Comparison of ENCODE assay signal across 13 mouse cellular contexts in the genomic region with DNA sequence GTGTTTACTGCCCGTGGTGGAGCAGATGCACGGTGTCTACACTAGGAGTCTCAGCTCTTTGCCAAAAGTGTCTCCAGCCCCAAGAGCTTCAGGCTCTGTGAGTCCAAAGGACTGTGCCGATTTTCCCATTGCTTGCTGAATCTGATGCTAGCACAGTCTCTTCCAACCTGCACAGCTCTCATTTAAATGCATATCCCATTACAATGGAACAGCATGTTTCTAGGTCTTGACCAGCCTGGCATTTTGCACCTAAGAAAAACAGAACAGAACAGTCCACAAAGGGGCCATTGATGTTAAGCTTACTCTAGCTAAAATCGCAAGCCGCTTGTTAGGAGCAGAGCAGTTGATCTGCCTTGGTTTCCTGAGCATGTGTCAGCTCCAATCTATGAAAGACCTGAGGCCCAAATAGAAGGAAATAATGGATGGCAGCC.
DNase-seq lines count a peak whose midpoint lies in the region; ATAC-seq and TF ChIP-seq lines count a peak whose summit lies in the region.
"Had no signal": no experiment of that assay in that cellular context is flagged by ENCODE, and none has a peak within 500 bp of the region (broad histone marks: within the 10 kb centered on the region; RNA-seq: fewer than 3 reads in every experiment).

No protein-coding gene starts in this region.

- ATAC-seq in forebrain, embryonic 11.5 days (replicated peaks; ENCODE audit: low FRiP score): peak; percentile 92
- peak; percentile 93 for ATAC-seq in midbrain, embryonic 12.5 days (ENCODE audit: low FRiP score, low read depth)
- ATAC-seq: Patski had no signal

- H3K4me2 ChIP-seq in forebrain, embryonic 11.5 days (ENCODE audit: low read depth, low read length, severe bottlenecking): peak overlapping the region; percentile 20; the same call in 1 of the 2 replicates
- H3K4me2 ChIP-seq in midbrain, embryonic 12.5 days (replicated peaks): peak overlapping the region; percentile 27
- H3K4me2 ChIP-seq: embryonic facial prominence, embryonic 12.5 days; hindbrain, embryonic 15.5 days; stomach, embryonic 15.5 days had no signal

- no peak overlapping the region for H3K9ac ChIP-seq in forebrain, embryonic 11.5 days (ENCODE audit: low read length)
- no peak overlapping the region for H3K9ac ChIP-seq in midbrain, embryonic 12.5 days (replicated peaks)
- H3K9ac ChIP-seq: embryonic facial prominence, embryonic 12.5 days; hindbrain, embryonic 15.5 days; stomach, embryonic 15.5 days had no signal

- no peaks in the 10 kb centered on the region for H3K9me3 ChIP-seq in forebrain, embryonic 11.5 days (ENCODE audit: control insufficient read depth, low read length)
- no peaks in the 10 kb centered on the region for H3K9me3 ChIP-seq in midbrain, embryonic 12.5 days
- H3K9me3 ChIP-seq: embryonic facial prominence, embryonic 12.5 days; hindbrain, embryonic 15.5 days; stomach, embryonic 15.5 days had no signal

- DNase-seq in gastrocnemius, adult 2 months: peak; percentile 20
- no peak for DNase-seq in gastrocnemius, postnatal 10 days
- DNase-seq in ZHBTc4 (ENCODE audit: low read depth, low spot score): peak; percentile 11
- DNase-seq in forebrain, embryonic 11.5 days (ENCODE audit: low spot score): peak; percentile 55
- DNase-seq in adrenal gland, adult (ENCODE audit: inconsistent age in 2 of 2, low spot score in 1 of 2): no peak
- DNase-seq in right cerebral cortex, postnatal 4 days: no peak
- no peak for DNase-seq in adrenal gland, adult 2 months
- DNase-seq: kidney, postnatal 25 days had no signal

- no peaks in the 10 kb centered on the region for H3K36me3 ChIP-seq in forebrain, embryonic 11.5 days (ENCODE audit: control insufficient read depth, insufficient read depth, low read length)
- no peaks in the 10 kb centered on the region for H3K36me3 ChIP-seq in midbrain, embryonic 12.5 days
- H3K36me3 ChIP-seq: embryonic facial prominence, embryonic 12.5 days; hindbrain, embryonic 15.5 days; stomach, embryonic 15.5 days had no signal

- 4% methylated on average over 5 of the region's 5 CpGs for WGBS in forebrain, embryonic 11.5 days
- 3% methylated on average over 5 of the region's 5 CpGs for WGBS in midbrain, embryonic 12.5 days

- no peaks in the 10 kb centered on the region for H3K27me3 ChIP-seq in forebrain, embryonic 11.5 days (ENCODE audit: control insufficient read depth, insufficient read depth, low read length)
- peaks cover 33% of the 10 kb centered on the region for H3K27me3 ChIP-seq in midbrain, embryonic 12.5 days
- H3K27me3 ChIP-seq: embryonic facial prominence, embryonic 12.5 days; hindbrain, embryonic 15.5 days; stomach, embryonic 15.5 days had no signal

- H3K4me1 ChIP-seq in forebrain, embryonic 11.5 days (replicated peaks; ENCODE audit: control insufficient read depth, insufficient read depth, low read length): peaks cover 7% of the 10 kb centered on the region; the same call in 1 of the 2 replicates
- peaks cover 17% of the 10 kb centered on the region for H3K4me1 ChIP-seq in midbrain, embryonic 12.5 days
- H3K4me1 ChIP-seq: stomach, embryonic 15.5 days had no signal

- peak; percentile 30 for TF ChIP-seq CTCF in gastrocnemius, adult 2 months (IDR thresholded peaks at IDR 0.05)

- intact Hi-C loops in gastrocnemius, adult 2 months (cut with DNase I): no loop called here

- H3K27ac ChIP-seq in gastrocnemius, adult 2 months: no peak overlapping the region
- peak overlapping the region; percentile 51; the same call in 1 of the 2 replicates for H3K27ac ChIP-seq in forebrain, embryonic 11.5 days (ENCODE audit: low read depth, low read length)
- H3K27ac ChIP-seq in midbrain, embryonic 12.5 days (replicated peaks): peak overlapping the region; percentile 40; the same call in 1 of the 2 replicates
- H3K27ac ChIP-seq: embryonic facial prominence, embryonic 12.5 days; hindbrain, embryonic 15.5 days; stomach, embryonic 15.5 days had no signal

- no peak overlapping the region for H3K4me3 ChIP-seq in gastrocnemius, adult 2 months
- no peak overlapping the region for H3K4me3 ChIP-seq in forebrain, embryonic 11.5 days (ENCODE audit: low read depth, low read length)
- no peak overlapping the region for H3K4me3 ChIP-seq in midbrain, embryonic 12.5 days
- H3K4me3 ChIP-seq: embryonic facial prominence, embryonic 12.5 days; hindbrain, embryonic 15.5 days; stomach, embryonic 15.5 days had no signal

Comparison
In these comparisons a context has a peak if more than half of its experiments do, and no peak if none do; other contexts are left out.
1. DNase-seq: peak in gastrocnemius, adult 2 months (single experiment), ZHBTc4 (single experiment) and forebrain, embryonic 11.5 days (single experiment); none in gastrocnemius, postnatal 10 days (single experiment), adrenal gland, adult (0 of 2), right cerebral cortex, postnatal 4 days (single experiment) and adrenal gland, adult 2 months (single experiment).